Mouse (Mus musculus) forebrain, embryonic 11.5 days (tissue): ENCODE results near the gene Gm4969. TPM values are rescaled to one million over a fixed set of nuclear protein-coding genes. Genes with fewer than 3 reads are reported as not detected.
A peak's percentile ranks its signal among the peaks of the same experiment; 100 is the strongest.

Experiments used
- ATAC-seq: fragments of 200-750 bp; cut with Nextera tagmentation; replicated peaks from 2 replicates; pipeline ENCODE4 v1.8.0; 2017; ENCODE audit warnings: moderate TSS enrichment; ENCODE audit not compliant: low FRiP score
- DNase-seq: peaks from one replicate; pipeline ENCODE4 v3.0.0-alpha.2; 2017; ENCODE audit warnings: low spot score
- H3K27ac ChIP-seq: fragments of 300-500 bp; sonication (generic); 2 replicates; pipeline ENCODE4 v1.5.1; 2014; ENCODE audit warnings: low read depth, low read length
- H3K27me3 ChIP-seq: fragments of 300-500 bp; sonication (generic); 2 replicates; pipeline ENCODE4 v1.6.1; 2014; ENCODE audit warnings: mild to moderate bottlenecking, low read length, mixed read lengths; ENCODE audit not compliant: control insufficient read depth, insufficient read depth
- H3K36me3 ChIP-seq: fragments of 300-500 bp; sonication (generic); 2 replicates; pipeline ENCODE4 v1.6.1; 2014; ENCODE audit warnings: mild to moderate bottlenecking, low read length, moderate library complexity, mixed read lengths; ENCODE audit not compliant: control insufficient read depth, insufficient read depth
- H3K4me1 ChIP-seq: fragments of 300-500 bp; sonication (generic); replicated peaks from 2 replicates; pipeline ENCODE4 v1.6.1; 2014; ENCODE audit warnings: low read length, mixed read lengths; ENCODE audit not compliant: control insufficient read depth, insufficient read depth
- H3K4me2 ChIP-seq: fragments of 300-500 bp; sonication (generic); 2 replicates; pipeline ENCODE4 v1.6.1; 2014; ENCODE audit warnings: low read depth, mild to moderate bottlenecking, low read length, moderate library complexity, mixed read lengths; ENCODE audit not compliant: severe bottlenecking
- H3K4me3 ChIP-seq: fragments of 300-500 bp; sonication (generic); 2 replicates; pipeline ENCODE4 v1.5.1; 2014; ENCODE audit warnings: low read depth, low read length
- H3K9ac ChIP-seq: fragments of 300-500 bp; sonication (generic); 2 replicates; pipeline ENCODE4 v1.6.1; 2014; ENCODE audit warnings: low read length
- H3K9me3 ChIP-seq: fragments of 300-500 bp; sonication (generic); 2 replicates; pipeline ENCODE4 v1.6.1; 2016; ENCODE audit warnings: low read length, mixed read lengths; ENCODE audit not compliant: control insufficient read depth
- WGBS: fragments of 180-500 bp; shearing (Covaris S2); extraction: QIAGEN DNeasy Blood & Tissue Kit; methylation state at CpG from one replicate; pipeline ENCODE4 v1.1.7; 2014; 5-methylcytosine and 5-hydroxymethylcytosine counted together
- polyA plus RNA-seq: library from polyadenylated mRNA; unstranded; fragments of >200 nt; fragmentation: Nextera tagmentation; extraction: Ambion mirVana; gene quantifications from 2 replicates; pipeline ENCODE4 v1.2.1, GENCODE M21; 2014

Gene Gm4969
- 1.2 and 1.4 TPM in 2 replicates for polyA plus RNA-seq

DNA sequence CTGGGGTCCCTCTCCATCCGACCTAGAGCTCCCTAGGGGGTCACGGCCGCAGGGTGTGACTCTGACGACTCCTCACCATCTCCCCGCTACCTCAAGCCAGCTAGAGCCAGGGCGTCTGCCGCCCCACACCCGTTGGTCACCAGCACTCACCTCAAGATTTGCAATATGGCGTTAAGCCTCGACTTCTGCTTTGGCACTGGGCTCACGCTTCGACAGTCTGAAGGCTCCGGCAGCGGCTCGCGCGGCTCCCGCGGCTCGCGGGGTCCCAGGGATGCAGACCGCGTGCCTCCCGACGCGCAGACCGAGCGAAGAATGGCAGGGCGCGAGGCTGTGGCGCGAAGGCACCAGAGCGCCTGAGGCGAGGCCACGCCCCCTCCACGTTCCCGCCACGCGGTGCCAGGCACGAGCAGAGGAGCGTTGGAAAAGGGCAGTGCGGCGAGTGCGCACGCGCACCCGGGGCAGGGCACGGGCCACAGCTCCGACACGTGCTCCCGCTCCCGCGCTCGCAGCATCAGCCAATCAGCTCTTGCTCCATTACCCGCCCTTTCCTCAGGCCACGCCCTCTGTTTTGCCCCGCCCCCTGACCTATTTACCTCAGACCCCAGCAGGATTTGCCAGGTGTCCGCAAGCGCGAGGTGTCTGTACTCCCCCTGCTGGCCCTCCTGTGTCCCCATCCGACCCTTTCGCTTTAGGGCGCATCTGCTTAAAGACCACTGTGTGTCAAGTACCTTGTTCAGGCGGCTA is at the start of gene Gm4969:
TSS of gene Gm4969 (minus strand) at position 341 of the 744 bp plus-strand sequence.
- peaks cover 6% of the 10 kb centered on the region for H3K27me3 ChIP-seq
- WGBS, result 18% methylated on average over 64 of the region's 64 CpGs

DNA sequence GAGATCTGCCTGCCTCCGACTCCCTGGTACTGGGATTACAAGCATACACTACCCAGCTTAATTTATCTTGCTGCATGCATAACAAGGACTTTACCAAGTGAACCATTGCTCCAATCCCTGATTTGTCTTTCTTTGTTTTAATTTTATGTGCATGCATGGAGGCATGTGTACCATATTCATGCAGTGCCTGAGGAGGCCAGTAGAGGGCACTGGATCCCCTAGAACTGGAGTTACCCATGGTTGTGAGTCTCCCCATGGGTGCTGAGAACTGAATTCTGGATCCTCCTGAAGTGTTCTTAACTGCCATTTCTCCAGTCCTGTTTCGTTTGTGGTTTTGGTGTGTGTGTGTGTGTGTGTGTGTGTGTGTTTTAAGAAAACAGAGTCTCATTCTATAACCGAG is 48.8 kb upstream of the Gm4969 start:
- Histone ChIP-seq H3K27ac (no peak overlapping the region), H3K27me3 (peaks cover 9% of the 10 kb centered on the region; the same call in 1 of the 2 replicates), H3K4me2 (no peak overlapping the region), H3K36me3 (no peaks in the 10 kb centered on the region), H3K9me3 (no peaks in the 10 kb centered on the region; the same call in 1 of the 2 replicates), H3K9ac (no peak overlapping the region), H3K4me3 (no peak overlapping the region), H3K4me1 (no peaks in the 10 kb centered on the region; the same call in 1 of the 2 replicates)
- ATAC-seq (no peak), DNase-seq (no peak)
- 93% methylated on average over 3 of the region's 3 CpGs for WGBS

More for the DNA sequence above, at the start of gene Gm4969:
- peak; percentile 84 for DNase-seq
- Histone ChIP-seq H3K4me1 (peaks cover 7% of the 10 kb centered on the region; the same call in 1 of the 2 replicates), H3K9ac (no peak within 1 kb of the TSS), H3K4me3 (peak within 1 kb of the TSS; percentile 12; the same call in 1 of the 2 replicates), H3K27ac (no peak within 1 kb of the TSS), H3K4me2 (peak within 1 kb of the TSS; percentile 24; the same call in 1 of the 2 replicates), H3K9me3 (peaks cover 11% of the 10 kb centered on the region; the same call in 1 of the 2 replicates), H3K36me3 (no peaks in the 10 kb centered on the region)
- peak; percentile 42 for ATAC-seq

DNA sequence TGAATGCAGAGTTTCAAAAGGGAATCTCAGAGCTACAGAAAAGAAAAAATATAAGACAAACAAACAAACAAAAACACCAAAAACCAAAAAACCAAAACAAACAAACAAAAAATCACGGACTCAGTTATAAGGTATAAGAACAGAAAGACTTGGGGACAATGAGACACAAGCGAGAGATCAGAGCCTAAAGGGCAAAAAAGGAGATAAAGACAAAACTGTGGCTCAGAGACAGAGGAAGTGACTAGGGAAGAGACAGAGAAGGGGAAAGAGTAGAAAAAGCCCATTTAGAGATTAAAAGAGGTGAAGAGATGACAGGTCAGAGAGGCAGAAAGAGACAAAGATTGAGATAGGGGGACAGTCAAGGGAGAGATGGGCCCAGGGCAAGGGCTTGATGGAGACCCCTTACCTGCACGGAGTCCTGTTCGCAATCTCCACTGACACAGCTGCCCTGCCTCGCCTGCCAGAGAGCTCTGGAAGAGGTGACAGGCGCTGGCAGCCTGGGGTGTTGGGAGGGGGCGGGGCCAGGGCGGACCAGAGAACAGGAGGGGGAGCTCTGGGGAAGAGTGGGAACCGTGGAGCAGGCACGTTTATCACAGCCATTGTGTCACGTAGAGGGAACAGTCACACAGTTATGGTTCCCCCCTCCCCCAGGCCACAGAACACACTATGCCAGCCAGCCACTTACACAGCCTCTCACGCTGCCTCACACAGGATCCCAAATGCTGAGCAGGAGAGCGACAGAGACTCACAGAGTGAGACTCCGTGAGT is 47.7 kb upstream of the Gm4969 start, which contains the start of gene Gipr:
TSS of gene Gipr (minus strand) at position 472 of the 768 bp plus-strand sequence.
- no peak within 1 kb of the TSS for H3K27ac ChIP-seq
- H3K36me3 ChIP-seq, result no peaks in the 10 kb centered on the region
- WGBS, result 11% methylated on average over 14 of the region's 14 CpGs
- DNase-seq (no peak), ATAC-seq (peak; percentile 45; the same call in 1 of the 2 replicates)
- H3K4me3 ChIP-seq, result no peak within 1 kb of the TSS
- 0 out of 2 replicates have a peak within 1 kb of the TSS, but pooled peaks have one; percentile 1 for H3K4me2 ChIP-seq
- H3K27me3 ChIP-seq, result peaks cover 9% of the 10 kb centered on the region; the same call in 1 of the 2 replicates
- no peak within 1 kb of the TSS for H3K9ac ChIP-seq
- no peaks in the 10 kb centered on the region; the same call in 1 of the 2 replicates for H3K4me1 ChIP-seq
- H3K9me3 ChIP-seq, result no peaks in the 10 kb centered on the region; the same call in 1 of the 2 replicates

DNA sequence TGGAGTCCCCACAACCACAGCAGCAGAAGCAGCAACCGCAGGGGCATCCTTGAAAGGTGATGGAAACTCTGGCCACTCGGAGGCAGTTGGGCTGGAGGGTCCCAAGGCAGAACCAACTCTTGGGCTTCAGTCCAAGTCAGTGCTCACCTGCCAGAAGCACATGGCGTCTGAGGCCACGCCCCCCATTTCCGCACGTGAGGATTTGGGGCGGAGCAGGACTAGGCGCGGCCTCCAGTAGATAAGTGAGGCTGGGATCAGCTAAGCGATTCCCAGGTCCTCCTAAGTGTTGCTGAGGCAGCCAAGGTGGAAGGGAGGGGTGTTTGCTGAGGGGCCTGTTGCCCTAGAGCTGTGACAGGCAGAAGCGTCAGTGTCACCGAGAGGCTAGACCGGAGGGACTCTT is 46.8 kb upstream of the Gm4969 start:
- no peak overlapping the region for H3K9ac ChIP-seq
- H3K9me3 ChIP-seq, result no peaks in the 10 kb centered on the region; the same call in 1 of the 2 replicates
- H3K27ac ChIP-seq, result no peak overlapping the region
- 3% methylated on average over 13 of the region's 13 CpGs for WGBS
- ATAC-seq, result no peak
- H3K4me2 ChIP-seq, result no peak overlapping the region
- no peak overlapping the region for H3K4me3 ChIP-seq
- no peaks in the 10 kb centered on the region for H3K36me3 ChIP-seq
- peaks cover 10% of the 10 kb centered on the region; the same call in 1 of the 2 replicates for H3K27me3 ChIP-seq
- no peak for DNase-seq
- H3K4me1 ChIP-seq, result peaks cover 5% of the 10 kb centered on the region; the same call in 1 of the 2 replicates

DNA sequence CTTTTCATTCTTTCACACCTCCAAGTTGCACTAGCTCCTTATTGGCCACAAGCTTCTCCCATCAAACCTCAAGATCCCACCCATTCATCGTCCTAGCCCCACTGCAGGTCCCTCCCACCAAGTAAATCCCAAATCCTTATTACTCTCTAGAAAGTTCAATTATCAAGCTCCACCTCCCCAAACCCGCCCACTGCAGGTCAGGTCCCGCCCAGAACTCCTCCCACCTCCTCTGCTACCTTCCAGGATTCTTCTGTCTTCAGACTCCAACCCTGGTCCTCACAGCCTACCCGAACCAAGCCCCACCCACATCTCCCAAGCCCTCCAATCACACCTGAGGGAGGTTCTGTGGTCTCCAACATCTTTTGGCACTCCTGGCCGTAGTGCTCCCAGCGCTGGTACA is 46.0 kb upstream of the Gm4969 start:
- Histone ChIP-seq H3K27me3 (peaks cover 17% of the 10 kb centered on the region), H3K4me3 (no peak overlapping the region)
- peak; percentile 36; the same call in 1 of the 2 replicates for ATAC-seq

DNA sequence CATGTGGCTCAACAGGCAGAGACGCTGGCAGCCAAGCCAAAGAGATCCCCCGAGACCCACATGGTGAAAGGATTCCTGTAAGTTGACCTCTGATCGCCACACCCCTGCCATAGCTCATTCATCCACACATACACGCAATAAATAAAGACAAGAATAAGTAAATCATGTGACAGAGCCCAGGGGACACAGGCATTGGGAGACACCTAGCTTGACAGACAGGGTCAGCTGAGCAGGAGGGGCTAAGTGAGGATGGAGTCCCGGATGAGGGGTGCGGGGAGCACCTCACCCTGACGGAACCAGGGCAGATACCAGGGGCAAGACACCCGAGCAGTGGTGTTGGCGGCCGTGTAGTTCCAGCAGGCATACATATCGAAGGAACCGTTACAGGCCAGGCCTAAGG is 45.6 kb upstream of the Gm4969 start:
- no peak overlapping the region for H3K27ac ChIP-seq
- no peak overlapping the region for H3K4me2 ChIP-seq
- no peak overlapping the region for H3K4me3 ChIP-seq
- WGBS, result 28% methylated on average over 12 of the region's 12 CpGs
- ATAC-seq (no peak), DNase-seq (no peak)
- H3K9ac ChIP-seq, result no peak overlapping the region
- peaks cover 6% of the 10 kb centered on the region; the same call in 1 of the 2 replicates for H3K4me1 ChIP-seq
- no peaks in the 10 kb centered on the region for H3K36me3 ChIP-seq
- peaks cover 20% of the 10 kb centered on the region for H3K27me3 ChIP-seq
- H3K9me3 ChIP-seq, result no peaks in the 10 kb centered on the region; the same call in 1 of the 2 replicates

More for the DNA sequence above, 46.0 kb upstream of the Gm4969 start:
- Histone ChIP-seq H3K27ac (no peak overlapping the region), H3K9ac (no peak overlapping the region), H3K4me1 (peaks cover 6% of the 10 kb centered on the region; the same call in 1 of the 2 replicates), H3K9me3 (no peaks in the 10 kb centered on the region; the same call in 1 of the 2 replicates), H3K36me3 (no peaks in the 10 kb centered on the region), H3K4me2 (no peak overlapping the region)
- DNase-seq, result peak; percentile 65
- 2% methylated on average over 6 of the region's 6 CpGs for whole genome bisulfite sequencing

DNA sequence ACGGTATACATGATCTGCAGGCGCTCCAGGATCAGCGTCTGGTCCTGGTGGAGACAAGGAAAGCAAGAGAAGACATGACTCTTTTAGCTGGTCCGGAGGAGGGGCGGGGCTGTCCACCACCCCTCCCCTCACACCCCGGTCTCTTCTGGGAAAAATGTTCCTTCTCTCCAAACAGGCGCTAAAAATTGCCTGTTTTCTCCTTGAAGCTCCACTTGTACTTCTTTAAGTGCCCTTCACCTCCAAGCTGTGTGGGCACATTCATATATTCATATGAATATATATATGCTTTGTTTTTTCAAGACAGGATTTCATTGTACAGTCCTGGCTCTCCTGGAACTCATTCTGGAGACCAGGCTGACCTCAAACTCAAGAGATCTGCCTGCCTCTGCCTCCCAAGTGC is 44.8 kb upstream of the Gm4969 start:
- Histone ChIP-seq H3K4me2 (no peak overlapping the region), H3K27ac (no peak overlapping the region), H3K9ac (no peak overlapping the region), H3K36me3 (no peaks in the 10 kb centered on the region), H3K4me1 (peaks cover 6% of the 10 kb centered on the region; the same call in 1 of the 2 replicates), H3K9me3 (no peaks in the 10 kb centered on the region; the same call in 1 of the 2 replicates), H3K4me3 (no peak overlapping the region), H3K27me3 (peaks cover 22% of the 10 kb centered on the region)
- 84% methylated on average over 7 of the region's 7 CpGs for WGBS
- ATAC-seq (no peak), DNase-seq (no peak)

DNA sequence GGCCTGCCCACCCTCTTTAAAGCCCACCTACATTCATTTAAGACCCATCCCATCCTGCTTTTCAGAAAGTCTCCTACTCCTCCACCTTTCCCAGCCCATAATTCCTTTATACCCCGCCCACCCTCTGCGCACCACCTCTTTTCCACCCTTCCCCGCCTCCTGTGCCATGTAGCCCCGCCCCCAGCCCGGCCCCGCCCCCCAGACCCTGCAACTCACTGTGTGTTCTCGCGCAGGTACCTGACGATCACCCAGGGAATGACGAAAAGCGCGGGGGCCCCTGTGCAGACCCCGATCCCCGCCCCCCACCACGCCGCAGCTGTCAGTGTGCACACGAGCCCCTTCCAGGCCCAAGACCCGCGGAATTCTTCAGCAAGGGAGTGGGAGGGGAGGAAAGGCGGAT is 41.9 kb upstream of the Gm4969 start:
- WGBS, result 2% methylated on average over 20 of the region's 20 CpGs
- peak overlapping the region; percentile 30 for H3K4me3 ChIP-seq
- DNase-seq, result peak; percentile 83
- no peaks in the 10 kb centered on the region for H3K9me3 ChIP-seq
- no peak overlapping the region for H3K27ac ChIP-seq
- H3K9ac ChIP-seq, result peak overlapping the region; percentile 39
- H3K4me1 ChIP-seq, result peaks cover 8% of the 10 kb centered on the region; the same call in 1 of the 2 replicates
- peaks cover 20% of the 10 kb centered on the region for H3K27me3 ChIP-seq
- peak overlapping the region; percentile 64 for H3K4me2 ChIP-seq
- ATAC-seq, result no peak
- H3K36me3 ChIP-seq, result no peaks in the 10 kb centered on the region
